Mouse (Mus musculus): ENCODE measurements around the gene Comt.

Gene Comt

DNA sequence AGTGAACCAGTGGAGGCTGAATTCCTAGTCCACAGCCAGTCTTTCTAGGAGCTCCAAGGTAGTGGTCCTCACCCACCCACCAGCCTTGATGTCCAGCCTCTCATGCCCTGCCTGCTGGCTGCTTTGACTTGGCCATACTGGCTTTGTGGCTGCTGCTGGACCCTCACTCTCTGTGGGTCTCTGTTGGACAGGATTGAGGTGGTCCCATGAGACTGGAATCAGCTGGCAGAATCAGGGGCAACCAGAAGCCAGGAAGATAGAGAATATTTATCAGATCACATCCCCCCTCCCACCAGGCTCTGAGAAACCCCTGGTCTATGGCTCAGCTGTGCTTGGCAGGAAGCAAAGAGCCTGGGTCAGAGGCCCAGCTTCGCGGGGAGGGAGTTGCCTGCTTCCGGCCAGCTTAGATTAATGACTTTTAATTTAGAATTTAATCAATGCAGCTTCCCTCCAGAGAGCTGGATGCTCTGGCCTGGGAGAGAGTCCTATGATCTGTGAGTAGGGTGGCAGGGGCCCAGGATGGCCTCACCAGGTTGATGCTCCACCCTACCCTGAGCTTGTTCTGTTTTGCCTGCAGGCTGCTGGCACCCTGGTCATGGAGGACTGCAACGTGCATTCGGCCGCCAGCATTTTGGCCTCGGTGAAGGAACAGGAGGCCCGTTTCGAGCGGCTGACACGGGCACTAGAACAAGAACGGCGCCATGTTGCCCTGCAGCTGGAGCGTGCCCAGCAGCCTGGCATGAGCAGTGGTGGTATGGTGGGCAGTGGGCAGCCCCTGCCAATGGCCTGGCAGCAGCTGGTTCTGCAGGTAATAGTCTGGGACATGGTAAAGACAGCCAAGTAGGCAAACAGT, 37.8 kb downstream of the Comt start:
- DNase-seq (ENCODE audit: low spot score): no peak

DNA sequence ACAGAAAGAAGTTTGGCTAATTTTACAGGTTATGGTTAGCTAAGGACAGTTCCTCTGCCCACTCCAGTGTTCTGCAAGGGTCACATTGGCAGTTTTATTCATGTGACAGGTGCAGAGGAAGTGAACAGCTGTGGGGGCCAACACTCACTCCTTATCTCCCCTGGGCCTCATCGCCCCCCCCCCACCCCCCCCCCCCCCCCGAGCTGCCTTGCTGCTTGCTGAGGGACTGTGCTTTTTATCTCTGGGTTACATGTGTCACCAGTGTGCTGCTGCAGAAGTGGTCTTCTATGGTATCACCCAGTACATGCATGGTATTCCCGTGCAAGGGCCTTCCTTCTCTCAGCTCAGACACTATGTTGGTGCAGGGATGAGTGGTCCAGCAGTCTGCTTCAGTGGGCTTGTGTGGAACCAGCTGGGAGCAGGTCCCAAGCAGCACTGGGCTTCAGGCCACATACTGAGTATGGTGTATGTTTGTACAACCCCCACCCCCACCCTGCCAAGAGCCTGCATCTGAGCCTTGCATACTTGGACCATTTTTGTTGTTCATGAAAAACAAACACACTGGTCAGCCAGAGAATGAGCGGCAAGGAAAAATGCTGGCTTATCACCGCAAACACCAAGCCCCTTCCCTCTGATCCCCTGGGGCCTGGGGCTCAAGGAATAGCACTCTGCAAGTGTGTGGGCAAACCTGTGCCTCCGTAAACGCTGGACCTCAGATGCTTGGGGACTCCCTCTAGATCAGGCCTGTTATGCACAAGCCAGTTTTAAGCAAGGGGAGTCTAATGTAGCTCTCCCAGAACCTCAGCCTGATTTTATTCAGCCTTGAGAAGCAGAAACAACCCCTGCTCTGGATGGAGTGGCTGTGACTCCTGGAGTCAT, 38.7 kb downstream of the Comt start:
- DNase-seq (ENCODE audit: low spot score): no peak

DNA sequence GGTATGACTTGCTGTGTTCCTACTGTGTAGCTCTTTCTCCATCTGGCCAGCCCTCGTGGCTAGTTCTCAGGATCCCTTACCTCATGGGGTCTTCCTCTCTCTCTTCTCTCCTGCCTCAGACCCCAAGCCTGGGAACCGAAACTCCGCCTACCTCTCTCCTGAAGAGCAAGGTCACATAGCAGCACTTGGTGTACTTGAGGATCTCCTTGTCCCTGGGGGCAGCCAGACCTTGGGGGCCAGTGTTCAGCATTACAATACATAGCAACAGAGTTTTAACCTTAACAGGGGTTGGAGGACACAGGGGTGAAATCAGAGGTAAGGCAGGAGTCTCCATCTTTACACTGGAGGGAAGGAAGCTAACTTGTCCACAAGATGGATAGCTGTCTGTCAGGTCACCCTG, 39.7 kb downstream of the Comt start:
- no peak for DNase-seq (ENCODE audit: low spot score)

DNA sequence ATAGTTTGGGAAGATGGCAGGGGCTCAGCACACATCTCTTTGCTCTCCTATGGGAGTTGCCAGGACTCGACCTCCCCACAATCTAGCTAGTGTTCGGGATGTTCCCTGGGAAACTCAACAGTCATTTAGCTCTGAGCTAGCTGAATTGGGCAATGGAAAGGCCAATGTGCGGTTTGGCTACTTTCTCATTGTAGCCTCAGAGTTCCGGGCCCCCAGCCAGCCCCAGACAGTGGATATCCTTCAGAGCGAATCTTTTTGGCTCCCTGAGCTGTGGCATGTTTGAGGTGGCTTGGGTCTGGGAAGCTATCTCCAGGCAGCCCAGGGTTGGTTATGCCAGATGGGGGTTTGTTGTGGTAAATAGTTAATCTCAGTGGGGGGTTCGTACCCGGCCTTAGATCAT, 40.2 kb downstream of the Comt start:
- DNase-seq (ENCODE audit: low spot score): no peak

DNA sequence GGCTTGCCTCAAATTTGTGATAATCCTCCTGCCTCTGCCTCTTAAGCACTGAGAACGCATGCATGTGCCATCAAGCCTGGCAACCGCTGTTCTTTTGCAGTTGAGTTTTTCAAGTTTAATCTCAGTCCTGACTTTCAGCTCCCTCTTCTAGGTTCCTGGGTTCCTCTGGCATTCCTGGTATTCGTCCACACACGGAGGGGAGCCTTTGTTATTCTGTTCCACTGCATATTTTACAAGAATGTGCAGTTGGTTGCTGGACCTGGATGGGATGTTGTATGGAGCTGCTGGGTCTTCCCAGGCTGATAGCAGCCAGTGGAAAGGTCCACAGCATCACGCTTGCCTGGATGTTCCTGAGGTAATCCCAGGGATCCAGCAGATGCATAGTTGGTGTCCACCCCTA, 41.2 kb downstream of the Comt start:
- no peak for DNase-seq (ENCODE audit: low spot score)

- DNase-seq (ENCODE audit: low spot score): no peak
These were observed 42.0 kb downstream of the Comt start for GRCm38 (mm10) chr16:18384659-18385058.

DNA sequence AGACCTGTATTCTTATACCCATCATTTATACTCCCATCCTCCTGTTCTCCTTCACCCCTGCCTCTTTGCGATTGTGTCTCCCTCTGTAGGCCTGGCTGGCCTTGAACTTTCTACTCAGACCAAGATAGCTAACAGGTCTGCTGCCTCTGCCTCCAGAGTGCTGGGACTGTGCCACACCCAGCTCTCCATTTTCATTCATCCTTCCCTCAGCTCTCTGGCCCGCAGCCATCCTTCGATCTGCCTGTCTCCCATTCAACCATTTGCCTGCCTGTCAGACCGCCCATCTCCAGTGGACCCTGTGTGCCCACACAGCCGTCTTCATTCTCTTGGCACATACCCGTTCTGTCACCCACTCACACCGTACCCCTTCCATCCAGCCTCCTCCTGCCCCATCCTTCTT, 42.4 kb downstream of the Comt start:
- DNase-seq (ENCODE audit: low spot score): no peak

- DNase-seq (ENCODE audit: low spot score): no peak
These were observed 42.9 kb downstream of the Comt start for GRCm38 (mm10) chr16:18383756-18384155.

- DNase-seq (ENCODE audit: low spot score): no peak
These were observed 43.5 kb downstream of the Comt start for GRCm38 (mm10) chr16:18383045-18383726.

DNA sequence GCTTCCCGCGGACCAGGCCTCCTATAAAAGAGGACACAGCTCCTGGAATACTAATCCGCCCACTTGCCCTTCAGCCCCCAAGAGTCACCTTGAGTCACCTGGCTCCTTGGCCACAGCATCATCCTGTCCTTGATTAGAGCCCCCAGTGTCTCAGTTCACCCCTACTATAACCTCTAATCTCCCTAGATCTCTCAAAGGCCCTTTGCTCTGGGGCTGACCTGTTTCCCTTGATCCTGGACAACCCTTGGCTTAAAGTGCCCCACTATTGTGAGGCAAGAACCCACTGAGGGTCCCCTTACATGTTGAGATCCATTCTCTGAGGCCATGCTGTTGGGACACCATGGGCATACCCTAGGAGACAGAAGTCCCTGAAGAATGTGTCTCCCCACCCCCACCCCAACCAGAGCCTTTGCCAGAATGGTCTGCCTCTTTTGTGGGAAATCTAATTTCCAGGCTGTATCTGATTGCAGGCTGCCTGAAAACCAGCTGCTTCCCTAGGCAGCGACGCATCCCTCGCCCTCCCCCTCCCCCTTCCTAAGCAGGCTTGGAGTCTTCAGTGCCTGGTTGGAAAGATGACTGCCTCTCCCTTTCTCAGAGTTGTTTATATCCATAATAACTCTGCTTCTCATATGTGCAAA, 44.9 kb downstream of the Comt start:
- DNase-seq (ENCODE audit: low spot score): no peak

DNA sequence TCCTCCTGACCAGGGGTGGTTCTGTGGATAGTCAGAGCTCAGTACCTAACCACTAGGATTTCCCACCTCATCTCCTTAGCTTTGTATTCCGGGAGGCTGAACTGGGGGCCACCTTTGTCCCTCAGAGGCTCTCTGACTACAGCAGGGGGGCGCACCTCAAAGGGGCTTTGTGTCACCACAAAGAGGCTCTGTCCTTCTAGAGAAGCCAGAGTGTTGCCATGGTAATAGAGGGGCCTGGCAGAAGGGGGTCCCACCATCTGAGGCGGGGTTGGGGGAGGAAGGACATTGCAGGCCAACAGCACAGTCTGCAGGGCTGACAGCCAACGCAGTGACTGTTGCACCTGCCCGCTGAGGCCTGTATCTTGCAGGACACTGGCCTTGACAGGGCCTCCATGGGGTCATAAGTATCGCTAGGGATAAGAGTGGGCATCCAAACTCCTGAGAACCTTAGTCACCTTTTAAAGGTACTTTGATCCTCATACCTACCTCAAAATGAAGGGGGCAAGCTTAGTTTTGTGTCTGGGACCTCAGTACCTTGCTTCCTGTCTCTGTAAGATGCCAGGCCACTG, 46.1 kb downstream of the Comt start:
- no peak for DNase-seq (ENCODE audit: low spot score)

- no peak for DNase-seq (ENCODE audit: low spot score)
These were observed 47.2 kb downstream of the Comt start for GRCm38 (mm10) chr16:18379338-18380001.

DNA sequence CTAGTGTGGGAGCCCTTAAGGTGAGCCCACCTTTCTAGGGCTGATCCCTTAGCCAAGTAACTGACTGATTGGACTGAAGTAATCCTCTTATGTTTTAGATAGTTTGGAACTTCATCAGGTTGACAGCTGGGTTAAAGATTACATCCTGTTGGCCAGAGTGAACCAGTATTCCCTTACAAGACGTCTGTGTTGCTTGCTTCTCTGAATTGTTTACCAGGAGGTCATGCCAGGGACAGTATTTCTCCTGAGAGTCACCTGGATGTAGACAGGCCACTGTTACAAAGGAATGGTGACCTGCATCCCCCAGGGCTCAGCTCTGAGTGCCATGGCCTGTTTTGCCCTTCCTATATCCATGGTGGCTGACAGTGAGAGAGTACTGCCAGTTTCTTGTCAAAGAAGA, 48.2 kb downstream of the Comt start:
- no peak for DNase-seq (ENCODE audit: low spot score)

GRCm38 (mm10) chr16:18377203-18377602, 49.4 kb downstream of the Comt start:
- DNase-seq (ENCODE audit: low spot score): no peak

- no peak for DNase-seq (ENCODE audit: low spot score)
These were observed 50.2 kb downstream of the Comt start for GRCm38 (mm10) chr16:18376297-18376954.

- DNase-seq (ENCODE audit: low spot score): no peak
These were observed 53.0 kb downstream of the Comt start for GRCm38 (mm10) chr16:18373632-18374031.

DNA sequence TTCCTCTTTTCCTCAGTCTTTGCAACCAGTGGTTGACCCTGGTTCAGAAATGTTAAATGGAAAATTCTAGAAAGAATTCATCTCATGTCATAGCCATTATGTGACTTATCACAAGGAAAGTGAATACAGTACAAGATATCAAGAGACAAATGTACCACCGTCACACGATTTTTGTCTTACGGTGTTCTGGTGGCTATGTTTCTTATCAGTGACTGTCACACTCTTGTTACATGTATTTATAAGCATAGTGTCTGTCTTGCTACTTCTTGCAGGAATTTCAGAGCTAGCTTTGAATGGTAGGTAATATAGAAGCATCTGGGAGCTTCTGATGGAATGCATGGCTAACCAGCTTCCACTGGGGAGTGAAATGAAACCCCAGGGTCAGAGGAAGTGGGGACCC, 56.5 kb downstream of the Comt start:
- no peak for DNase-seq (ENCODE audit: low spot score)

GRCm38 (mm10) chr16:18366849-18367248, 59.8 kb downstream of the Comt start:
- DNase-seq (ENCODE audit: low spot score): no peak

DNA sequence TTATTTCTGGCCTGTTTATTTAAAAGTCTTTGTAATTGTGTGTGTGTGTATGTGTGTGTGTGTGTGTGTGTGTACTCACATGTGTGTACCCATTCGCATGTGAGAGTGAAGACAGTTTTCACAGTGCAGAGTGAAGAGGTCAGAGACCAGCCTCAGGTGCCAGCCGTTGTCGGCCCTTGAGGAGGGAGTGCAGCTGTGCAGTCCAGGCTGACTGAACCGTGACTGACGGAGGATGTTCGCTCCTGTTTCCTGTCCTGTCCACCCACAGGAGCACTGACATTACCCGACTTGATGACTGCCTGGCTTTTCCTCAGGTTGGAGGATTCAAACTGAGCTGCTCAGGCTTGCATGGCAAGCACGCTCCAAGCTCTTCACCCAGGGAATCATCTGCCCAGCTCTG, 63.7 kb downstream of the Comt start:
- DNase-seq (ENCODE audit: low spot score): no peak

DNA sequence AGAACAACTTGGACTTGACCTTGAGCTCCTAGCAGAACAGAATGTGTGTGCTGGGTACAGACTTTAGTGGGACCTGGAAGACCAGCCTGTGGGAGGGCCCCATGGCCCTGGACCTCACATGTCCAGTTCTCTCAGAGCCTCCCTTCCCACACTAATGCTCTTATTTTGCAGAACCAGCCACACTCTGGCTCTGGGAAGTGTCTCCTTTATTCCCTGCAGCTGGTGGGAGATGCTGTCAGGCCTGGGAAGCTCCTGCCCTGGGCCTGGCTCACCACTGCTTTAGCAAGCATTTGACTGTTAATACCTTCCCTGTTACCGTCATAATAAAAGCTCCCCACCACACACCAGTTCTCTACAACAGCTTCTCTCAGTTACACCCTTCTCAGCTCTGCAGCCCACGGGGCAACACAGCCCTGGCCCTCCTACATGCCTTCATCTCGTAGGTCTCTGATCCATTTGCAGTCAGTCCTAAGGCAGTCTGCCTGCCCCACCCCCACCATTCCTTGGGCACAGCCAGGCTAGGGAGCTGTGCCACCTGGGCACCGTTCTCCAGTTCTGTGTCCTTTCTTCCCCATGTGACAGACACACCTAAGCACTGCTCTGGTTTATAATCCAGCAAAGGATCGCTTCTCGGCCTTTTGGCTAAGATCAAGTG, 66.4 kb downstream of the Comt start:
- DNase-seq (ENCODE audit: low spot score): no peak
